Mouse (Mus musculus) layer of hippocampus, adult 2 months (tissue): ENCODE data around the gene Lama5. TPM values are rescaled to one million over a fixed set of nuclear protein-coding genes. Genes with fewer than 3 reads are reported as not detected.

Experiments
- DNase-seq, 2 experiments: peaks; one replicate each; pipeline ENCODE4 v3.0.0; 2022; ENCODE audit warnings: low spot score in 2 of 2
- H3K27ac ChIP-seq: fragments of 200-600 bp; 2 replicates; pipeline ENCODE4 v1.8.1; 2022
- H3K4me3 ChIP-seq: fragments of 200-600 bp; 2 replicates; pipeline ENCODE4 v1.8.1; 2022; ENCODE audit warnings: mild to moderate bottlenecking
- CTCF ChIP-seq: fragments of 200-600 bp; conservative IDR thresholded peaks from 2 replicates; pipeline ENCODE4 v1.8.1; 2022; ENCODE audit warnings: antibody characterized with exemption, mild to moderate bottlenecking, moderate library complexity
- total RNA-seq, 2 experiments: library from RNA; stranded (reverse); gene quantifications; 2 replicates each; pipeline ENCODE4 v1.2.3; 2021

Lama5 gene
- total RNA-seq, 2 experiments from 2014 or later, result 6.9 to 8.9 TPM

DNA sequence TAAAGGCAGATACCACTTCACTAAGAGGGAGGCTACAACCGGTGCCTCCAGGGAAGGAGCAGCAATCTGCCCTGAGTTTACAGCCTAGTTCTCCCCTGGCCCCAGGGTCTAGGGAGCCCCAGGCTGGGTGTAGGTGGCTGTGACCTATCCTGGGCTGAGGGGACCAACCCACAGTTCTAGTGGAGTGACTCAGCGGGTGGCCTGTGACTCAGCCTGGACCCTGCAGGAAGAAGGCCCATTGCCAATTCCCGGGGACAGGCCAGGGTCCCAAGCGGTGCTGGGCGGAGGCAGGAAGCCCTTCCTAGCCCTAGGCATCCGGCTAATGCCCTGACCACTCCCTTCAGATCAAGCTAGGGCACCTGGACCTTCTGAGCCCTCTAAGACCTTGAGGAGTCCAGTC lies 9.7 kb downstream of the Lama5 start:
- peak overlapping the region; percentile 77 for H3K27ac ChIP-seq
- DNase-seq, result no peak
- no peak for TF ChIP-seq CTCF
- no peak overlapping the region for H3K4me3 ChIP-seq

DNA sequence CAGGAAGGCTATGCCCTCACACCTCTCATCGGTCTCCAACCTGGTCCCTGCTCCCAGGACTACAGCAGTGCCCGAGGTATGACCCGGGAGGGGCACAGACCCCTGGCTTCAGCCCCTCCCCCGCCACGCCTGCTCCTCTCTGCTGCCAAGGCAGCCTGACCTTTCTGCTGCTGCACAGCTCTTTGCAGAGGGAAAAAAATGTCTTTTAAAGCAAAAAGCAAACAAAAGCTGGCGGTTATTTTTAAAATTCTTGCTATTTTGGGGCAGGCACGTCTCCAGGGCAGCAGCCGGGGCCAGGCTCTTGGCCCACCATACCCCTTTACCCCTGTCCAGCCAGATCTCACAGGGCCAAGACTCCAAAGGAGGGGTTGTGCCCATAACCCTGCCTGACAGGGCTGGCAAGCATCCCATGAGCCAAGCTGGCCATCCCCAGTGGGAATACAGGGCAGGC lies 10.6 kb downstream of the Lama5 start:
- no peak for DNase-seq
- Histone ChIP-seq H3K4me3 (no peak overlapping the region), H3K27ac (peak overlapping the region; percentile 77)
- TF ChIP-seq CTCF, result no peak

DNA sequence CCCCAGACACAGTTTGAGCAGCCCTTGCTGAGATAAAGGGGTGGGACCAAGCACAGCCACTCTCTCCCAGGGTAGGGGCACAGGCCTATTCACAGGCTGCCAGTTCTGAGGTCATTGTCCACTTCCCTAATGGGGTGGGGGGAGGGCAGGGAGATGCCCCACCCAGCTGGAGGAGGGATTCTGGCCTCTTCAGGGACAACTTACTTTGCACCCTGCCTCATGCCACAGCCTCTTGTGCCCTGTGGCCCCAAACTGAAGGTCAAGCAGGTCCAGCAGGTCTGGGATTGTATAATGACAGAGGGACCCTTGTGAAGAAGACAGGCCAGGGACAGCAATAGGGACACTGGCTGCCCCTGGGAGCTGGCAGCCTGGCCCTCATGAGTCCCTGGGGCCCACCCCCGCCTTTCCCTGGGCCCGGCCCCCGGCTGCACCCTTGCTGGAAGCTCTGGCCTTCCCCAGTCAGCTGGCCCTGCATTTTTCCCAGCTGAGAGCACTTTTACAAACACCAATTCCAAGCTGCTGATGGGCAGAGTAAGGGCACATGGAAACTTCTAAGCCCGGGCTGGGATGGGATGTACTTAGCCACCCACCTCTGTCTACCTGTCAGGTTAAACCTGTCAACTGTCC lies 11.2 kb downstream of the Lama5 start:
- H3K4me3 ChIP-seq, result no peak overlapping the region
- no peak for DNase-seq
- TF ChIP-seq CTCF, result no peak
- peak overlapping the region; percentile 77 for H3K27ac ChIP-seq

DNA sequence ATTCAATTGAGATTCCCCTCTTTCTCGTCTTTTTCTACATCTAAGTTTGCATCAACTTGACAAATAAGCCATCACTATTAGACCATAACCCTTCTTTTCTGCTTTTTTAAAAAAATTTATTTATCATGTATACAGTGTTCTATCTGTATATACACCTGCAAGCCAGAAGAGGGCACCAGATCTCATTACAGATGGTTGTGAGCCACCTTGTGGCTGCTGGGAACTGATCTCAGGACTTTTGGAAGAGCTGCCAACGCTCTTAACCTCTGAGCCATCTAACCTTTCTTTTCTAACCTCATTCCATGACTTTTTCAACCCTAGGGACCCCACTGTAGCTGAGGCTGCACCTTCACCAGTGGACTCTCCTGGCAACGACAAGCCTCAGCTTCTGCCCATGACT lies 13.4 kb downstream of the Lama5 start:
- Histone ChIP-seq H3K27ac (no peak overlapping the region), H3K4me3 (no peak overlapping the region)
- DNase-seq, result no peak
- TF ChIP-seq CTCF, result peak; percentile 54

DNA sequence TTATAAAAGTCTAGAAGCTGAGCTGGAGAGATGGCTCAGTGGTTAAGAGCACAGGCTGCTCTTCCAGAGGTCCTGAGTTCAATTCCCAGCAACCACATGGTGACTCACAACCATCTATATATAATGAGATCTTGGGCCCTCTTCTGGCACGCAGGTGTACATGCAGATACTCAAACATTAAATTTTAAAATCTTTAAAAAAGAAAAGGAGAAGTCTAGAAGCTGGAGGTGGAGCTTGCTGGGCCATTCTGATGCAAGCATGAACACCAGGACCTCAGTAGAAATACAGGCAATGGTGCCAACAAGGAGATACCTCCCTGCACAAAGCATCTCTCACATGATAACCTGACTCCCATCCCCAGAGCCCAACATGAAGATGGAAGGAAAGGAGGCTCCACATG lies 16.7 kb downstream of the Lama5 start:
- no peak; the same call in 1 of the 2 replicates for TF ChIP-seq CTCF
- DNase-seq, result no peak
- H3K27ac ChIP-seq, result no peak overlapping the region
- no peak overlapping the region for H3K4me3 ChIP-seq

DNA sequence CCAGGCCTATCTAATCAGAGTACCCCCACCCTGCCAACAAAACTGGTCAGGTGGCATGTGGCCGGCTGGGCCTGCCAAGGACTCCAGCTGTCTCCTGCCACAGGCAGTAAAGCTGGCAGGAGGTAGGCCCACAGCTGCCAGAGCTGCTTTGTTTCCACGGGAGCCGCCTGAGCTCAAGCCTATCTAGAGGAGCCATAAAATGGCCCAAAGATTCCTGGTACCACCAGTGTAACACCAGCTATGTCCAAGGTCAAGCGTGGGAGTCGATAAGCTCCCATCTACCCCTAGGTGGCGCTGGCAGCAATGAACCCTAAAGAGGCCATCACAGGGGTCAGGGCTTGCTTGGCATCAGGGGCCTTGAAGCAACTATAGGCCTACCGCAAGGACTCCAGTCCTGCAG lies 17.8 kb downstream of the Lama5 start:
- no peak for DNase-seq
- H3K4me3 ChIP-seq, result no peak overlapping the region
- H3K27ac ChIP-seq, result no peak overlapping the region
- peak; percentile 78 for TF ChIP-seq CTCF

DNA sequence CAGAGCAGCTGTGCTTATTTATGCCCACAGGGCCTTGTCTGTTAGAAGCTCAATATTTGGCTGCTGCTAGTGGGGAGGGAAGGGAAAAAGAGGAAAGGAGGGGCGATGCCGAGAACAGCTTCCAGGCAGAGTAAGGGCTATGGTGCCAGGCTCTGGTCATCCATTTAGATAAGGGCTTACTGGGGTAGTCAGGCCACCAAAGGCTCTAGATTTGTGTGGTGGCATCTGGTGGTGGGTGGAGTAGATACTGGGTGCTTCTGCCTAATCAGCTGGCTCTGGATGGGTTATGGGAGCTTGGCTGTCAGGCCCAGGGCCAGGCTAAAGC lies 19.7 kb downstream of the Lama5 start:
- DNase-seq, result no peak
- Histone ChIP-seq H3K4me3 (no peak overlapping the region), H3K27ac (peak overlapping the region; percentile 75)
- TF ChIP-seq CTCF, result no peak

DNA sequence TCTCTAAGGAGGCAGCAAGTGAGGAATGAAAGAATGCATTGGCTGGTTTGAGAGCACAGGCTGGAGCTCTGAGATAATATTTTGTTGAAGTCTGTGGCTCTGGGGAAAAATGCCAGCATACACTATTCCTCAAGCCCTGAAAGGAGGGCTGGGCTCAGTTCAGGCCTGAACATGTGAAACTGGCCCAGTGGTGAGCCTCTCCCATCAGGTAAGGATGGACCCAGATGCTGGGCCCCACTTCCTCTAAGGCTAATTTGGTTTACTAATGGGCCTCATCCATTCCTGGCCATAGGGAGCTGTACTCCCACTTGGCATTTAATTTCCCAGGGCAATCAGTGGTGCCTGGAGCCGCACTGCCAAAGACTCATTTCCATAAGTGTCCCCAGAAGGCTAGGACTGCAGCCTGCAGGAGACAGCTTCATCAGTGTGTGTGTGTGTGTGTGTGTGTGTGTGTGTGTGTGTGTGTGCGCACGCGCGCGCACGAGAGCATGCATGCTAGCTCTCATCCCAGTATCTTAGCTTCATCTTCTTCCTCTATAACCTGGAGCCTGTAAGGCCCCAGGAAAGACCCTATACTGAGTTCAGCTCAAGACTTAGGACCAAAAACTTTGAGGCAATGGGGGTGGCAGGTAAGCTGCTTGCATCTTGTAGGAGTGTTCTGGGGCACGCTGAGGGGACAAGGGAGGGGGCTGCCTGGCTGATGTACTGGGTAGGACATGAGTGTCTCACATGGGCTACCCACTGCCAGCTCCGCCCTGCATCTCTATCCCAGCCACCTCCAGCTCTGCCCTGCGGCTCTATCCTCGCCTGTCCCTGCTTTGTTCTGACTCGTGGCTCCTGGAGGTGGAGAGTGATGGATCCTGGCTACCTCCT lies 20.3 kb downstream of the Lama5 start:
- peak overlapping the region; percentile 75 for H3K27ac ChIP-seq
- DNase-seq, result no peak
- no peak for TF ChIP-seq CTCF
- H3K4me3 ChIP-seq, result no peak overlapping the region

DNA sequence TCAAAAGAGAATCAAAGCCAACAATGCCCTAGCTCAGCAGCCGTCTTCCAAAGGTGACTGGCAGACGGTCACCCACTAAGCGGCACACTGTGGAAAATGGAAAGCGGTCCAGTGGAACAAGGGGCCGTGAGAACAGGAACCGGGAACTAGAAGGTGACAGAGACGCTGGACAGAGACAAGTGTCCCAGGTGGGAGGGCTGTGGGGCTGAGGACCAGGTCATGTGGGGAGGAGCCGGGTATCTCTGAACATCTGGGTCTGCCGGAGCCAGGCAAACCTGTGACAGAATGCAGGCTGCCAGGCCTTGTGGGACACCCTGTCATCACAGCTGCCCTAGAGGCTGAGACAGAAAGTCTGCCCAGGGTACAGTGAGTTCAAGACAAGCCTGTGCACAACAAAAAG lies 21.2 kb downstream of the Lama5 start:
- no peak overlapping the region; the same call in 1 of the 2 replicates for H3K27ac ChIP-seq
- no peak overlapping the region for H3K4me3 ChIP-seq
- no peak for DNase-seq
- no peak for TF ChIP-seq CTCF

DNA sequence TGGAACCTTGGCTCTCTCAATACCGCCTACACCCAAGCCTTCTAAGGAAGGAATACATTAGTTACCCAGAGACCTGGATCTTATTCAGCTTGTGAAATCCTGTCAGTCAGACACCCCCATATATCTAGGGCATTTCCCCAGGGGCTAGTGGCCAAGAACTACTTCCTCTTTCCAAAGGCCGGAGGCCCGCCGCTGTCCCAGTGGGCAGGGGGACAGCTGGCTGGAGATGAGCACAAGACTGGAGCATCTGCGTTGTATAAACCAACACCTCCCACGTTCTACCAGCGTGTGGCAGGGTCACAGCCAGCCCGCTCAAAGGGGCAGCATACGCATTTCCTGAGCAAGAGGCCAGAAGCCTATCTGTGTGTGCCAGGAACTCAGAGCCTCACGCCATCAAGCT lies 22.9 kb downstream of the Lama5 start:
- DNase-seq, result no peak
- Histone ChIP-seq H3K4me3 (no peak overlapping the region), H3K27ac (peak overlapping the region; percentile 55)
- no peak for TF ChIP-seq CTCF

DNA sequence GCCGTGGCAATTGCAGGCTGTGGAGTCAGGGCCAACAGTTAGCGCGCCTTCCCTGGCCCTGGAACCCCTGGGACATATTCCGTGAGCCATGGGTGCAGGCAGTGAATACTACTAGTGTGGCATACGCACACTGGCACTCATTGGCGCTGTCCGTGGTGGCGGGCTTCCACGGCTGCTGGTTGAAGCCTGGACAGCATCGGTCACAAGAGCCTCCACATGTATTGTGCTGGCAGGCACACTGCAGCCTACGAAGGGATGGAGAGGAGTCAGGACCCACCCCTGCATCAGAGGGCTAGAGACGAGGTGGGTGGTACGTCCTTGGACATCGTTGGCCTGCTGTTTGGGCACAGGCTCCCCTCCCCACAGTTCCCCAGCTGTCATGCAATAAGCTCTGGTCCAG lies 23.4 kb downstream of the Lama5 start:
- TF ChIP-seq CTCF, result no peak
- H3K27ac ChIP-seq, result no peak overlapping the region
- DNase-seq, result no peak
- no peak overlapping the region for H3K4me3 ChIP-seq

DNA sequence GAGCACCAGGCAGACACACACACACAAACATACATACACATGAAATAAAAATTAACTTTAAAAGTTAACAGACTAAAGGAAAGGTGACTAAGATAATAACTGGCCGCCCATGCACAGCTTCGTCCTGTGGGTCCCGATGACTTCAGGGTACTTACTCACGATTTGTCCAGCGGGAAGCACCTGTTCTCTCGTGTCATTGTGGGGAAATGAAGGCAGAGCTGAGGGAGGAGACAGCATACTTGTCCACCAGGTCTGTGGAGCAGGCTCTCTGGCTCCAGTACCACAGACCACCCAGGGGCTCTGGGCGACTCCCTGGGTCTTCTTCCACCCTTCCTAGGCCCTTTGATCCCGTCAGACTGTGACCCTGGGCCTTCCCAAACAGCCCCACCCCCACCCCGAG lies 24.4 kb downstream of the Lama5 start:
- no peak for DNase-seq
- H3K27ac ChIP-seq, result no peak overlapping the region
- H3K4me3 ChIP-seq, result no peak overlapping the region
- no peak for TF ChIP-seq CTCF

DNA sequence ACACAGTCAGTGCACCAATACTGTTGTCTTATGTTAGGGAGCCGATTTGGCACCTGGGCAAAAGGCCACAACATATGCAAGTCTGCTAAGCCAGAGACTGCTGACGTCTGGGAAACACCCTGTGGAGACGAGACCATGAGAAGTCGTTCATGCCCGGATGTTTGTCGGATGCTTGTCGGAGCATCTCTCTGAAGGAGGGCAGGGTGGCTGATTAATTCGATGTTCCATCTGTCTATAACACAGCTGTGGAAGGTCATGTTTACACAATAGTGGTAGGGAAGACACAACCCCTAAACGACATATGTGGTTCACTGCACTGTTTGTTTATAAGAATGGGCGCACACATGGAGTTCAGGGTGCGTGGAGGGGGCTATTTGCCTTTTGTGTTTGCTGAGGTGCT lies 25.0 kb downstream of the Lama5 start:
- no peak overlapping the region for H3K27ac ChIP-seq
- H3K4me3 ChIP-seq, result no peak overlapping the region
- TF ChIP-seq CTCF, result no peak
- no peak for DNase-seq

DNA sequence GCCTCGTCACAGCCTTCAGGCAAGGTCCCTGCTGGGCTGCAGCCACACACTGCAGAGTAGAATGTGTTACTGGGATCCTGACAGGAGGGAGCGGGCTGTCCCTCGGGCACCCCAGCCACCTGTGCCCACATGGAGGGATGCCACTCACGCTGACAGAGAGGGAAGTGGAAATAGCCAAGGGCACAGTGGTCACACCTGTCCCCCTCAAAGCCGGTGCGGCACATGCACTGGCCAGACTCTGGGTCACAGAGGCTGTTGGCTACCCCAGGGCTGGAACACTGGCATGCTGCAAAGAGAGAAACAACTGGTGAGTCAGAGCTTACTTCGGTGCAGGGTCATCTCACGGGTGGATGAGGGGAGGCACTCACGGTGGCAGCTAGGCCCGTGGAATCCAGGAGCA lies 26.9 kb downstream of the Lama5 start:
- H3K27ac ChIP-seq, result no peak overlapping the region
- no peak for DNase-seq
- no peak overlapping the region for H3K4me3 ChIP-seq
- TF ChIP-seq CTCF, result no peak
